Mouse (Mus musculus): ENCODE measurements at regions not wholly inside any gene's neighbourhood (a gene's known extent, or its start where the extent isn't known, plus 50 kb on each side); places are given as distances from the start of the nearest gene placed in this dataset.

GRCm38 (mm10) chr5:129297657-129298349 is 201.3 kb downstream of the Adgrd1 start:
- no peak for TF ChIP-seq CTCF (IDR thresholded peaks at IDR 0.05; ENCODE audit: low read depth, low read length)
- TF ChIP-seq GATA2 (IDR thresholded peaks at IDR 0.05; ENCODE audit: borderline replicate concordance, low read depth, low read length): no peak
